Mouse (Mus musculus) lung, adult 2 months (tissue): ENCODE measurements around the gene Arhgap27.

Source experiments
- CTCF ChIP-seq: fragments of 200-500 bp; IDR thresholded peaks from 2 replicates; pipeline ENCODE4 v1.5.1; 2011; ENCODE audit warnings: mild to moderate bottlenecking, low read length, control low read depth; ENCODE audit not compliant: insufficient read depth
- POLR2A ChIP-seq: fragments of 200-500 bp; IDR thresholded peaks from 2 replicates; pipeline ENCODE4 v1.6.1; 2011; ENCODE audit warnings: low read depth, mild to moderate bottlenecking, control low read depth, low read length, borderline replicate concordance; ENCODE audit errors: extremely low read depth

DNA sequence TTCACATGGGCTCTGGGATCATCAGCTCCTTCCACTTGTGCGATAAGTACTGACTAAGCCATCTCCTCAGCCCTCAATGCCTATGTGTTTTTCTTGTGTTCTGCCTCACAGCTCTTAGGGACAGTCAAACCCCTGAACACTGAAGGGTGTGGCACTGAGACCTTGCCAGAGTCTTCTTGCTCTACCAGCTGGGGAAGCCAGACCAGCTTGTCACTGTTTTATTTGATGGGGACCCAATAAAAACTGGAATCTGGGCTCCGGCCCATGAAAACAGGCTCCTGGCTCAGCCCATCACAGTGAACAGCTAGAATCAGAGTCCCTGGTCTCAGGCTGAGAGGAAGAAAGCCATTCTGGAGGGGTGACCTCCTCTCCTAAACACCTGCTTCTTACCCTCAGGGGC, 26.3 kb downstream of the Arhgap27 start:
- TF ChIP-seq CTCF (no peak), POLR2A (no peak)
